Mouse (Mus musculus) limb, embryonic 10.5 days (tissue): Measurements from ENCODE around the gene Rad51b. TPM values are rescaled to one million over a fixed set of nuclear protein-coding genes. Genes with fewer than 3 reads are reported as not detected.

Source experiments
- DNase-seq: peaks from one replicate; pipeline ENCODE4 v3.0.0-alpha.2; 2017; ENCODE audit warnings: low spot score
- H3K27ac ChIP-seq: fragments of 300-500 bp; sonication (generic); 2 replicates; pipeline ENCODE4 v1.5.1; 2016; ENCODE audit warnings: mild to moderate bottlenecking
- H3K27me3 ChIP-seq: fragments of 300-500 bp; sonication (generic); 2 replicates; pipeline ENCODE4 v1.6.1; 2016; ENCODE audit warnings: low read depth, mild to moderate bottlenecking; ENCODE audit not compliant: poor library complexity, severe bottlenecking
- H3K36me3 ChIP-seq: fragments of 300-500 bp; sonication (generic); 2 replicates; pipeline ENCODE4 v1.6.1; 2016; ENCODE audit warnings: mild to moderate bottlenecking, moderate library complexity
- H3K4me1 ChIP-seq: fragments of 300-500 bp; sonication (generic); 2 replicates; pipeline ENCODE4 v1.6.1; 2016
- H3K4me3 ChIP-seq: fragments of 300-500 bp; sonication (generic); 2 replicates; pipeline ENCODE4 v1.5.1; 2016; ENCODE audit warnings: mild to moderate bottlenecking, moderate library complexity
- H3K9me3 ChIP-seq: fragments of 300-500 bp; sonication (generic); replicated peaks from 2 replicates; pipeline ENCODE4 v1.6.1; 2016; ENCODE audit warnings: mild to moderate bottlenecking
- WGBS: fragments of 180-500 bp; shearing (Covaris S2); methylation state at CpG from one replicate; pipeline ENCODE4 v1.1.7; 2016; 5-methylcytosine and 5-hydroxymethylcytosine counted together
- polyA plus RNA-seq: library from polyadenylated mRNA; unstranded; fragments of >200 nt; fragmentation: Nextera tagmentation; extraction: Ambion mirVana; gene quantifications from 2 replicates; pipeline ENCODE4 v1.2.1, GENCODE M21; 2016

Rad51b gene
- polyA plus RNA-seq, 1 experiment from 2014 or later: 7.4 TPM

DNA sequence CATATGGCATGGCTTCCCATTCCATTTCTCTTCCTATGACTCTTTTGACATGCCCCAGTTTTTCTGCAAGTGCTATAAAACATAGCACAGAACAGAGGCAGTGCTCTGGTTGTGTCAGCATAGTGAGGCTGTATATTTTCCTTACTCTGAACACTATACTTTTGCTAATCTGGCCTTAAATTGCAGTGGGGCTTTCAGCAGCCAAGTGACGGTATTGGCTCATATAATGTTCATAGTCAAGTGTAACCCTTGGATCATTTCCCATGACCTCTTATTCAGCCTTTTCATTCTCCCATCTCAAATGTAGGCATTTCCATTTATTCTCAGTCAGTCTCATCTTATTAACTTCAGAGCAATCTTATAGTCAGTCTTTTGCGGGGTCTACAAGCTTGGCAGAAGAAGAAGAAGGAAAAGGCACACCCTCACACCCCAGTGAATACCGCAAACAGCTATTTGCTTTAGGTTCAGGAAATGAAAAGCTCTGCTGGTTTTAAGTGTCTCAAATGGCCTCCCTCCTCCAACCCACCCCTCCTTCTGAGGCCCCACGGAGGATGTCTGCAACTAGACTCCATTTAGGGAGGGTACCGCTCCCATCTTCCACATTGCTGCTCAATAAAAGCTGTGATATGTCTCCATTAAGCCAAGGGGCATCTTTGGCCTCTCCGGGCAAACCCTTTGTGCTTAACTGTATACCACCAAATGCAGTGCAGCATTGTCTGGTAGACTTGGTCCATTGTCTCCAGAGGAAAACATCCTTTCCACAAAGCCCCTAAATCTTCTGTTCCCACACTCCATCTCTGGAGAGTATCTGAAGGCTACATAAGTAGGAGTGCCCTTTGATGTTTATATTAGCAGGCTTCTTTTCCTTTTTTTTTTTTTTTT, 277.3 kb downstream of the Rad51b start:
- H3K4me1 ChIP-seq: no peaks in the 10 kb centered on the region
- no peak overlapping the region for H3K27ac ChIP-seq
- H3K9me3 ChIP-seq: no peaks in the 10 kb centered on the region
- no peak for DNase-seq
- 83% methylated on average over 6 of the region's 6 CpGs for whole genome bisulfite sequencing
- no peaks in the 10 kb centered on the region for H3K36me3 ChIP-seq
- H3K4me3 ChIP-seq: no peak overlapping the region
- H3K27me3 ChIP-seq: no peaks in the 10 kb centered on the region

DNA sequence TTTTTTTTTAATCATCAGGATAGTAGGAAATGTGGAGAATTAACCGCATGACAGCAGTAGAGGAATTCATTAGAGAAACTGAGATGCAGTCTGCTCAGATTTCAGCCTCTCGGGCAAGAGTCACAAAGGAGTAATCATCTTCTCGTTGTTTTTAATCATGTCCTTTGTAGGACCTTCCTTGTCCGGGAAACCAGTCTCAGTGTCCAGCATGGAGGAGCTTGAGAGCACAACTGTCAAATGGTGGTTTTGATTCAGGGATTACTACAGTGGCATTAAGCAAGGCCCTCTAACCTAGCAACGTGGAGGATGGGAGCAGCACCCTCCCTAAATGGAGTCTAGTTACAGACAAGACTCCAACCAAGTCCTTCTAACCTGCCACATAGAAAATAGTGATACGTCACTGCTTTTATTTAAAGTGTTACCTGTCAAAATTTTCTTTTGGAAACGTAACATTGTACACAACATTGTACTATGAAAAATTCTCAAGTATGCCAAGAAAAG, 278.0 kb downstream of the Rad51b start:
- Histone ChIP-seq H3K27me3 (no peaks in the 10 kb centered on the region), H3K4me1 (no peaks in the 10 kb centered on the region), H3K4me3 (no peak overlapping the region), H3K9me3 (no peaks in the 10 kb centered on the region), H3K27ac (no peak overlapping the region), H3K36me3 (no peaks in the 10 kb centered on the region)
- WGBS: 85% methylated on average over 7 of the region's 7 CpGs
- no peak for DNase-seq

DNA sequence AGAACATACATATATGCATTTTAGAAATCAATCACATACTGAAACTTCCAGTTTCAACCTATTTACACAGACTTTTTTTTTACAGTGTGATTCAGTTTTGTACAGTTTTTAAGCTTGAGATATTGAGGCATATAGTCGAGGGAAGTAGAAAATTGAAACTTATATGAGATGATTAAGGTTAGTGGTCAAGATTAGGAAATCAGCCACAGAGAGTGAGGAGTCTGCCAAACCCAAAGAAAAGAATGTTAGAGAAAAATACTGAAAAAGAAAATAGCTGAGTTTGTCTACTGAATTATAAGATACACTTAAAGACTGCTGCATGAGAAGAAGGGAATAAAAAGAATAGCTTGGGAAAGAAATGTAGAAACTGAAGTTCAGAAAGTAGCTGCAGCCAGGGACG, 280.4 kb downstream of the Rad51b start:
- Histone ChIP-seq H3K36me3 (no peaks in the 10 kb centered on the region), H3K9me3 (no peaks in the 10 kb centered on the region), H3K4me3 (no peak overlapping the region), H3K27ac (no peak overlapping the region), H3K27me3 (no peaks in the 10 kb centered on the region), H3K4me1 (no peaks in the 10 kb centered on the region)
- WGBS: 92% methylated on average over 2 of the region's 2 CpGs
- no peak for DNase-seq

DNA sequence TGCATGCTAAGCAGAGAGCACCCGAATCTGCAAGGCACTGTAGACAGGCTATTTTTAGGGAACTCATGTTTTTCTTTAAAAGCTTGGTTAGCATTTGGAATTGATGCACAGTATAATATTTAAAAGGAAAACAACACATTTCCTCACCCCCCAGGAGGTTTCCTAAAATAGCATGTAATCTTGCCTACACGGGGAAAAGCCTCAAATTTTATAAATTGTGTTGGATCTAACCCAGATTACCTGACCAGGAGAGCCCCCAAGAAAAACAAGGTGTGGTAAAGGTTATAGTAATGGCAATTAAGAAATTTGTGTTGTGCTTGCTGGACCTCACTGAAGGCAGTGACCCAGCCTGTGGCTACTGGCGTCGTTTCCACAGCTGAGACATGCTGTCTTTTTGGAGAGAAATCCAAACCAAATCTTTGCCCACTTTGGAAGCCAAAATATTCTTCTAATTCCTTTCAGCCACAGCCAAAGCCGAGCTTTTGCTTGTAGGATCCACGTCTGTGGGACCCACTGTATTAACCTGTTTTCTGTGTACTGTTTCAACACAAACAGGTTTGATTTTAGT, 282.0 kb downstream of the Rad51b start:
- no peak overlapping the region for H3K4me3 ChIP-seq
- 92% methylated on average over 6 of the region's 6 CpGs for WGBS
- no peak overlapping the region for H3K27ac ChIP-seq

DNA sequence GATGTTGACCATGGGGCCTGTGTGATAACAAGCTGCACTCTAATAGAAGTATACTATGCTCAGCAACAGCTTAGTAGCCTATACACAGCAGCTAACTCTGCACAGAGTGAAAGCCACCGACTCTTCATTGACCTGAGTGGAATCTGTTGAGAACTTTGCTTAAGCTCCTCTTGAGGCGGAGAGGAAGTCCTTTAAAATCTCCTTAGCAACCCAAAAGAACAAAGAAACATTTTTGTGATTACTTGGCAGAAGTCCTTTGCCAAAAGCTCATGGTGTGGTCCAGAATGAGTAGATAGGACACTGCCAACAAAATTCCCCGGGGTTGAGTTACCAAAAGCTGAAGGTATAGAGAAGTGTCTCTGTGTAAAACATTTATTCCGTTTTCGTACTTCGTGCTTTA, 282.8 kb downstream of the Rad51b start:
- Histone ChIP-seq H3K4me3 (no peak overlapping the region), H3K9me3 (no peaks in the 10 kb centered on the region), H3K27me3 (no peaks in the 10 kb centered on the region), H3K36me3 (no peaks in the 10 kb centered on the region), H3K27ac (no peak overlapping the region), H3K4me1 (no peaks in the 10 kb centered on the region)
- DNase-seq: no peak
- WGBS: 91% methylated on average over 6 of the region's 6 CpGs

More for the DNA sequence above, 282.0 kb downstream of the Rad51b start:
- no peaks in the 10 kb centered on the region for H3K9me3 ChIP-seq
- H3K27me3 ChIP-seq: no peaks in the 10 kb centered on the region
- no peaks in the 10 kb centered on the region for H3K36me3 ChIP-seq
- DNase-seq: no peak
- H3K4me1 ChIP-seq: no peaks in the 10 kb centered on the region

DNA sequence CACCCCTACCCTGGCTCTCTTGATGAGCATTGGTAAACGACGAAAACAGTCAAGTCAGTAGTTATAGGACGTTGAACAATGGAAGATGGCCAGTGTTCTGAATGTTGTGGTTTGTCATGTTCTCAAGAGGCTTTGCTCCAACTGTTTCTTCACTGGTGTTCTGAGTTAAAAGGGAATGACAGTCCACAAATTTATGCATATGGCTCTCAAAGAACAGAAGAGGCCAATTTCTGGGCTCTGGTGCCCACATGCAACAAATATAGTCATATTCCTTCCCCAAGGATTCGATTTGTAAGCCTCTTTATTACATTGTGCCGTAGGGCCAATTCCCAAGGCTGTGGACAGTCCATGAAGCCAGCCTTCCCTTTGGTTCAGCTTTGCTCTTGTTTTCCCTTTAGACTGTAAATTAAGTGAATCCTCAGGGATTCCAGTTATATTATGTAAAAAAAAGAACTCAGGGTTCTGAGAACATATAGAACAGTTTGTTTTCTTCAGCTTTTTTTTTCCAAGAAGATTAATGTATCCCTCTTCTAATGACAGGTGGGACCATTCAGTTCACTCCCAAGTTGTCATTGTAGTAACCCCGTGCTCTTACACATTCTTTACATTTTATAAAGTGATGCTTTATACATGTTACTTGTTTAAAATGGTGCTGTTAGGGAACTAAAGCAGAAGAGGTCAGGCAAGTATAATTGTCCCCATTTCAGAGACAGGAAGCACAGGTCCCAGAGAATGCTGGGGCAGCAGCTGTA, 287.6 kb downstream of the Rad51b start:
- Histone ChIP-seq H3K4me1 (no peaks in the 10 kb centered on the region), H3K27ac (no peak overlapping the region), H3K9me3 (no peaks in the 10 kb centered on the region), H3K4me3 (no peak overlapping the region), H3K27me3 (no peaks in the 10 kb centered on the region), H3K36me3 (no peaks in the 10 kb centered on the region)
- DNase-seq: no peak
- 88% methylated on average over 6 of the region's 6 CpGs for WGBS

DNA sequence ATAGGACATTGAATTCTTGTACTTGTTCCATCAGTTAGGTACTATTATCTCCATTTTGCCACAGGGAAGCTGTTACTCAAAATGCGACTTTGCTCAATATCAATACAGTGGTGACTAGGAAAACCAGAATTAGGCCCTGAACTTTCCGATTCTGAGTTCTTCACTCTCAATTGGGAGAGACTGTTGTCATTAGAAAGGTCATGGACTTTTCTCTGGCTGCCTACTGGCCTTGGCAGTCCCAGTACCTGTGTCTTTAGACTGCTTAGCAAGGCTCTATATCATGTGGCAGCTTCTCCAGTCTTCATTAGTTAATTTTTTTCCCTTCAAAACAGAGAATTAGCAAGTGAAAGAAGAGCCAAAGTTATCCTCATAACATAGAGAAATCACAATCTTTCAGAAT, 288.3 kb downstream of the Rad51b start:
- Histone ChIP-seq H3K4me3 (no peak overlapping the region), H3K36me3 (no peaks in the 10 kb centered on the region), H3K27me3 (no peaks in the 10 kb centered on the region), H3K4me1 (no peaks in the 10 kb centered on the region), H3K27ac (no peak overlapping the region), H3K9me3 (no peaks in the 10 kb centered on the region)
- DNase-seq: no peak
- WGBS: 95% methylated on average over 2 of the region's 2 CpGs

DNA sequence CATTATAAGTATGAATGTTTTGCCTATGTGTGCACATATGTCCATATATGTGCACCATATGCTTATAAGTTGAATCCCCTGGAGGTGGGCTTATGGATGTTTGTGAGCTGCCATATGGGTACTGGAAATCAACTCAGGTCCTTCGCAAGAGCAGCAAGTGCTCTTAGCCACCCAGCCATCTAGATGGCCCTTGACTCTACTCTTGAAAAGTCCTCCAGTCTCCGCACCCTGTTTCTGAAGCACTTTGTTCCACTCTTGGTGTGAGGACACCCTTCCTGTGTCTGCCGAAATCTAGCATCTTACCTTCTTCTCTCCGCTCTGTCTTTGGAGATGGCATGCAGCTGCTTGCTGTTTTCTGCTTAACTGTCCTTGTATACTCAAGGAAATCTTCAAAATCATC, 291.7 kb downstream of the Rad51b start:
- H3K27me3 ChIP-seq: no peaks in the 10 kb centered on the region
- DNase-seq: no peak
- H3K27ac ChIP-seq: no peak overlapping the region
- no peaks in the 10 kb centered on the region for H3K4me1 ChIP-seq
- no peaks in the 10 kb centered on the region for H3K36me3 ChIP-seq
- H3K9me3 ChIP-seq: no peaks in the 10 kb centered on the region
- WGBS: 97% methylated on average over 4 of the region's 4 CpGs
- no peak overlapping the region for H3K4me3 ChIP-seq

DNA sequence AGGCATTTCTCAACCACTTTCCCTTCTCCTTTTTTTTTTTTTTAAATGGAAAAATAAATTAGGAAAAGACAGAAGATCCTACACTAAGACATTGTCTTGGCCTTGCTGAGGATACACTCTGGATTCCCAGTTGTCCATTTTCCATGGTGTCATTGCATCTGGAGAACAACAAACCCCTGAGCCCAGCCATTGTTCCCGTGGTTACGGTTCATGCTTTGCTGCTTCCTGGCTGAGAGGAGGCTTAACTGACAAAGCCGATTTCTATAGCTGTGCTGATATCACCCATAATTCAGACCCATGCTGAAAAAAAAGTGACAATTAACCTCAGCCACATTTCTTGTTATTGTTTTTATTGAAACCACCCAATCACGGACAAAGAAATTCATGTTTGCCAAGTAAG, 295.1 kb downstream of the Rad51b start:
- no peak for DNase-seq
- peaks cover 5% of the 10 kb centered on the region; the same call in 1 of the 2 replicates for H3K4me1 ChIP-seq
- H3K4me3 ChIP-seq: no peak overlapping the region
- no peaks in the 10 kb centered on the region for H3K9me3 ChIP-seq
- no peak overlapping the region for H3K27ac ChIP-seq
- no peaks in the 10 kb centered on the region for H3K27me3 ChIP-seq
- H3K36me3 ChIP-seq: no peaks in the 10 kb centered on the region
- 91% methylated on average over 4 of the region's 4 CpGs for WGBS

DNA sequence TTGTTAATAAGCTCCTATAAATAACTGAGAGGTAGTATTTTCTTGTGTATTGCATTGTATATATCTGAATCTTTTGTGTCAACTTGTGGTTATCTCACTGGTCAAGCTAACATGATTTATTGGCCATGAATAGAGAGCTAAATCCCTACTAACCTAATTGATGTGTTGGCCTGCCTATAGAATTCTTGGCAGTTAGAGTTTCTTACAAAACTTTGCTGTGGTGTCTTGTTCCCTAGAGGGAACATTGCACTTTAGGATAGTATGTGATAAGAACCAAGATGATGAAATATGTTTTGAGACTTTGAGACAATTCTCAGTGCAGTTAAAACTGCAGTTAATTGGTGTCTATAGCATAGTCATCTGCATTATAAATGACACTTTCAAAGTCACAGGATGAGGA, 299.8 kb downstream of the Rad51b start:
- peak overlapping the region; percentile 15; the same call in 1 of the 2 replicates for H3K27ac ChIP-seq
- H3K27me3 ChIP-seq: no peaks in the 10 kb centered on the region
- DNase-seq: no peak
- no peaks in the 10 kb centered on the region for H3K9me3 ChIP-seq
- peaks cover 43% of the 10 kb centered on the region for H3K4me1 ChIP-seq
- no peaks in the 10 kb centered on the region for H3K36me3 ChIP-seq
- H3K4me3 ChIP-seq: no peak overlapping the region

DNA sequence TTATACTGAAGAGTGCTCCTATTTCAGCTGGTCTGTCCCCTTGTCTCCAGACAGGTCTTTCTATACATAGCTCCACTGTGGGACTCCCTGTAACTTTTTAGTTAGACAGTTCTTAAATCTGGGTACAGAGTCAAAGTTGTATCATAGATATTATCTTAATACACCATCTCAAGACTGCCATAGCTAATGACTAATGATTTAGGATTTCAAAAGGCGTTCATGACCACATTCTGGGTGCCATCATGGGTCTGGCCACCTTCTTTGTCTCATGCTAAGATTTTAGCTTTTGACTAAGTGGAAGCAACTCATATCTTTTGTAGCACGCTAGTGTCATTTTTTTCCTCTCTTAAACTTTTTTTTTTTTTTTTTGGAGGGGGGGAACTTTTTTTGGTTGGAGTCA, 300.3 kb downstream of the Rad51b start:
- DNase-seq: no peak
- Histone ChIP-seq H3K27ac (peak overlapping the region; percentile 15; the same call in 1 of the 2 replicates), H3K4me3 (no peak overlapping the region), H3K36me3 (no peaks in the 10 kb centered on the region), H3K27me3 (no peaks in the 10 kb centered on the region), H3K4me1 (peaks cover 48% of the 10 kb centered on the region), H3K9me3 (no peaks in the 10 kb centered on the region)
- whole genome bisulfite sequencing: 94% methylated on average over 2 of the region's 2 CpGs

DNA sequence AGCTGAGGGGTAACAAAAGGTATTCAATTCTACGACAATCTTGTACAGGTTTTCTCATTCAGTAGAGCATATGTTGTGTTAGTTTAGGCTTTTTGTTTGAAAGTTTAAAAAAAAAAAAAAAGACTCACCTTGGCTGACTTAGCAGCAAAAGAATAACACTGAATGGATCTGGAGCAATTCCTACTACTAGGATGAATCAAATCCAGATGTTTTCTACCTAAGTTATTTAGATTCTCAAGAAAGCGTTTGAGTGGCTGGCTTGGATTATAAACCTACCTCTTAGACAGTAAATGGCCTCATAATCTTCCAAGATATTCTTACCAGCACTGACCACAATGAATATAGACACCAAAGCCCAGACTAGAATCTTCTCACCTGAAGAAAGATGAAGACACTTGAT, 300.7 kb downstream of the Rad51b start:
- H3K27me3 ChIP-seq: no peaks in the 10 kb centered on the region
- H3K36me3 ChIP-seq: no peaks in the 10 kb centered on the region
- H3K4me1 ChIP-seq: peaks cover 53% of the 10 kb centered on the region
- H3K9me3 ChIP-seq: no peaks in the 10 kb centered on the region
- H3K27ac ChIP-seq: peak overlapping the region; percentile 64
- H3K4me3 ChIP-seq: no peak overlapping the region
- WGBS: 48% methylated on average over 2 of the region's 2 CpGs
- no peak for DNase-seq

DNA sequence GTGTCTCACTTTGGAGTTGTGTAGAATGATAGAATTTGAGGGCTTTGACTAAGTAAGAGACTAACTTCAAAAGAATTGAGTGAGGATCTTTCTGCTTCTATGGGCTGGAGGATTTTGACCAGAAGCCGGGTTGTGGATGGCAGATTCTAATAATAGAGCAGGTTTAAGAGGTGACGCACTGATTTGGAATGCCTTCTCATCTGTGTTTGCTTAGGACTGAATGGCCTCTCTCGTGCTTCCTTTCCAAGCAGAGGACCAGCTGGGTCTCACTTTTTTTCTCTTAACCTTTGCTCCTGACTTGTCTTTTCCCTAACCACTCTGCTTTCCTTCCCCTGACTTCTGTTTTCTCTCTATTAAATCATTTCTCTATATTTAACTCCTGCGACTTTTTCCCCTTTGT, 301.4 kb downstream of the Rad51b start:
- no peaks in the 10 kb centered on the region for H3K27me3 ChIP-seq
- no peak overlapping the region for H3K4me3 ChIP-seq
- WGBS: 21% methylated on average over 4 of the region's 4 CpGs
- peak; percentile 38 for DNase-seq
- peaks cover 55% of the 10 kb centered on the region for H3K4me1 ChIP-seq
- H3K9me3 ChIP-seq: no peaks in the 10 kb centered on the region
- H3K36me3 ChIP-seq: no peaks in the 10 kb centered on the region
- peak overlapping the region; percentile 64 for H3K27ac ChIP-seq
